Mouse (Mus musculus): ENCODE data around the gene Dpf1. TPM values are rescaled to one million over a fixed set of nuclear protein-coding genes. Genes with fewer than 3 reads are reported as not detected.
A peak's percentile ranks its signal among the peaks of the same experiment; 100 is the strongest.

The Dpf1 gene
- total RNA-seq, 2 experiments from 2014 or later: 106 to 113 TPM

- no peak overlapping the region for H3K4me3 ChIP-seq
- no peak for DNase-seq (ENCODE audit: low spot score in 2 of 2)
- peak overlapping the region; percentile 70; the same call in 1 of the 2 replicates for H3K27ac ChIP-seq
- TF ChIP-seq CTCF (conservative IDR thresholded peaks at IDR 0.05): no peak
Observed at GRCm38 (mm10) chr7:29306108-29306507, 2.4 kb downstream of the Dpf1 start.

DNA sequence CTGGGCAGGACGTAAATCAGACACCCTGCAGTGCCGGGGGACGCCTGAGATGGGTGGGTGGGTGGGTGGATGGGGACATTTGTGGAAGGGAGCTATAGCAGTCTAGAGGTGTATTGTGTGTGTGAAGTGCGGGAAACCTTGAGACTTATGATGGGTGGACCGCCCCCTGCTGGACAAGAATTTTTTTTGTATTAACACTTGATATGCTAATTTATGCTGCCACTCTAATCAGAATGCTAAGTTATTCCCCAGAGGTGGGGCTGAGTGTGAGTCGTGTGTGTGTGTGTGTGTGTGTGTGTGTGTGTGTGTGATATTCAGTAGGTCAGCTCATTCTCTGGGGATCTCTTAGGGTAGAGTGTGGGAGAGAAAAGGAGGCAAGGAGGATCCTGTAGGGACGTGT lies 2.9 kb downstream of the Dpf1 start:
- Histone ChIP-seq H3K27ac (peak overlapping the region; percentile 91; the same call in 1 of the 2 replicates), H3K4me3 (no peak overlapping the region; the same call in 1 of the 2 replicates)
- TF ChIP-seq CTCF (conservative IDR thresholded peaks at IDR 0.05): peak; percentile 71
- peak in 1 of 2 experiments; percentile 63 for DNase-seq (ENCODE audit: low spot score in 2 of 2)

DNA sequence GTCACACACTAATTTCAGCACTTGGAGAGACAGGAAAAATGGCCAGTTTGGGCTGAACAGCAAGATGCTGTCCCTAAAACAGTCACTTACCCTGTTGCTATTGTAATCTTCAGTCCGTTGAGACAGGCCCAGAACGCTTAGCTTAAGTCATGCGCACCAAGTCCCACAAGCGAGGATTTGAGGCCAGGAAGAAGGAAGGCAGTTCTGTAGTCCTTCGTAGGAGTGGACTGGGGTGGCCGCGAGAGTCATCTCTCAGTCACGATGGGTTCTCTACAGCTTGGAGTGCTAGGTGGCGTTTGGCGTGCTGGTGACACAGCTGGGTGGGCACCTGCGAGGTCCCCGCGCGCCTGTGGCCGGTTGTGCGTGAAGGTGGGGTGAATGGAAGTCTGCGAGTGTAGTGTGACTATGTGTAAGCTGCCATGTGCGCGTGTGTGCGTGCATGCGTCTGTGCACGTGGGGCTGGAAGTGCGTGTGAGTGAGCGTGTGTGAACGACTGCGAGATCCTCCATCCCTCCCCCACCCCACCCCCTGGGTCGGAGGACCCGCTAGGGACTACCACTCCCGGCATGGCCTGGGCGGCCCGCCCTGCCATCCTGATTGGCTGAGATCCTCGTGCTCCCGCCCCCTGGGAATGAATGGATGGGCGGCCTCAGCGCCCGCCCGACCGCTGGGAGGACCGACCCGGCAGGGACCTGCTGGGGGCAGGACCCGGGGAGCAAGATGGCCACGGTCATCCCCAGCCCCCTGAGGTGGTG lies 3.8 kb downstream of the Dpf1 start:
- Histone ChIP-seq H3K4me3 (peak overlapping the region; percentile 73), H3K27ac (peak overlapping the region; percentile 91)
- 0 out of 2 replicates have a peak, but pooled peaks have one; percentile 4 for TF ChIP-seq CTCF (conservative IDR thresholded peaks at IDR 0.05)
- DNase-seq (ENCODE audit: low spot score in 2 of 2): peak; percentile 95

DNA sequence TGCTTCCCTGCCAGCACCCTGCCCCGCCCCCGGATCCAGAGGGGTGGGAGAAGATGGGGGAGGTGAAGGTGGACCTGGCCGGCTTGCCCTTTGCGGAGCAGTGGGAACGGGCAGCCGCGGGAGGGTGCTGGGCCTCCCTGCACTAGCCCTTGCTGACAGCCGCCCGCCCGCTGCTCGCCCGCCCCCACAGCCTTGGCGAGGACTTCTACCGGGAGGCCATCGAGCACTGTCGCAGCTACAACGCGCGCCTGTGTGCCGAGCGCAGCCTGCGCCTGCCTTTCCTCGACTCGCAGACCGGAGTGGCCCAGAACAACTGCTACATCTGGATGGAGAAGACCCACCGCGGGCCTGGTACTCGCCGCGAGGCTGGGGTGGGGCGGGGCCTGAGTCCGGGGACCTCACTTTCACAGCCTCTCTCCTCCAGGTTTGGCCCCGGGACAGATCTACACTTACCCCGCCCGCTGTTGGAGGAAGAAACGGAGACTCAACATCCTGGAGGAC lies 5.5 kb downstream of the Dpf1 start:
- peak overlapping the region; percentile 91 for H3K27ac ChIP-seq
- peak; percentile 55 to 63 for DNase-seq (ENCODE audit: low spot score in 2 of 2)
- peak overlapping the region; percentile 73 for H3K4me3 ChIP-seq
- no peak for TF ChIP-seq CTCF (conservative IDR thresholded peaks at IDR 0.05)

DNA sequence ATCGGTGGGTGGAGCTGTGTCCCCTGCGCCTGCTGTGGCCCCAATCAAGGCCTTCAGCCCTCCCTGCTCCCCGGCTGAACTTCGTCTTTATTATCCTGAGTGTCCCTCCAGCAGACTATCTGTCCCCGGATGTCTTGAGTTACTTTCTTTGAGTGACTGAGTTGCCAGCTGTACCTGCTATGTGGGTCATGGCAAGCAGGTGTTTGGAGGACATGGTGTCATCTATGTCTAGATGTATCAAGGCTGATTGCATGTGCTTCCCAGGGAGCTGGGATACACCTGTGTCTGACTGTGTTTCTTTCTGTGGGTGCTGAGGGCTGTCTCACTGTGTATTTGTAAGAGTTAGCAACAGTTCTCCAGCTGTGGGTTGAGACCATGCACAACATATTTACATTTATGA lies 6.0 kb downstream of the Dpf1 start:
- TF ChIP-seq CTCF (conservative IDR thresholded peaks at IDR 0.05): no peak
- Histone ChIP-seq H3K4me3 (peak overlapping the region; percentile 73), H3K27ac (peak overlapping the region; percentile 91)
- no peak for DNase-seq (ENCODE audit: low spot score in 2 of 2)

DNA sequence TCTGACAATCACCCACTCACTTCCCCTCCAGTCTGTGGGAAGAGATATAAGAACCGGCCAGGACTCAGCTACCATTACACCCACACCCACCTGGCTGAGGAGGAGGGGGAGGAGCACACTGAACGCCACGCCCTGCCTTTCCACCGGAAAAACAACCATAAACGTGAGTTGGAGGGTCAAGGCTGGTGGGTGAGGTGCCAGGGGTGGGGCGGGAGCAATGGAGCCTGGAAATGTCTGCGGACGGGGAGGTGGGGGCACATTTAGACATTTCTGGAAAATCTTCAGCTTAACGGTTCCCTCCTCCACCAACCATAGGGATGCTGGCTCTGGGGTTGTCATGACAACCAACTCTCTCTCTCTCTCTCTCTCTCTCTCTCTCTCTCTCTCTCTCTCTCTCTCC lies 9.3 kb downstream of the Dpf1 start:
- peak overlapping the region; percentile 98 for H3K27ac ChIP-seq
- peak overlapping the region; percentile 43 for H3K4me3 ChIP-seq
- TF ChIP-seq CTCF (conservative IDR thresholded peaks at IDR 0.05): no peak
- peak; percentile 50 to 69 for DNase-seq (ENCODE audit: low spot score in 2 of 2)

DNA sequence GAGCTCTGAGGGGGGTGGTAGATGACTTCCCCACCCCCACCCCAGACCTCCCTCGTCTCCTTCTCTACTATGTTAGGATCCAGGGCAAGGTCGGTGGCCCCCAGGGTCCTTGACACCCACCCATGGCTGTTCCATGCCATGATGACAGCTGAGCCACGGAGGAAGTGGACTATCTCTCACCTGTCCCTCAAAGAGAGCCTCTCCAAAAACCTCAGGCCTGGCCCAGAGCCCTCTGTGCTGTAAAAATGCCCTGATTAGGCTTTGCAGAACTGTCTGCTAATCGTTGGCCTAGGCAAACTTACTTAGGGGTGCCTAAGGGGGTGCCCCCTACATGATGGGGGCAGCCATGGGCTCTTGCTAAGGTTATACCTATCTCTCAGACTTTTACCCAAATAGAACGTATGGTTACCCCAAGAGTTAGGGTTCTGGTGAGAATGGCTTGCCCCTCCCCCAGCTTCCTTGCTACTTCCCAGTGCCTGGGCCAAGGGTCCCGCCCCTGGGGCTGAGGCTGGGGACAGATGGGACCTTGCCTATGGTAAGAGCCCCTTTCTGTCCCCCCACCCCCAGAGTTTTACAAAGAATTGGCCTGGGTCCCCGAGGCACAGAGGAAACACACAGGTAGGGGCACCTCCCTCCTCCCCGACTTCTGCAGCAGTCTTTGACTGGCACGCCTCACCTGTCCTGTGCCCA lies 10.0 kb downstream of the Dpf1 start:
- Histone ChIP-seq H3K4me3 (peak overlapping the region; percentile 41), H3K27ac (peak overlapping the region; percentile 98)
- no peak for TF ChIP-seq CTCF (conservative IDR thresholded peaks at IDR 0.05)
- no peak for DNase-seq (ENCODE audit: low spot score in 2 of 2)

DNA sequence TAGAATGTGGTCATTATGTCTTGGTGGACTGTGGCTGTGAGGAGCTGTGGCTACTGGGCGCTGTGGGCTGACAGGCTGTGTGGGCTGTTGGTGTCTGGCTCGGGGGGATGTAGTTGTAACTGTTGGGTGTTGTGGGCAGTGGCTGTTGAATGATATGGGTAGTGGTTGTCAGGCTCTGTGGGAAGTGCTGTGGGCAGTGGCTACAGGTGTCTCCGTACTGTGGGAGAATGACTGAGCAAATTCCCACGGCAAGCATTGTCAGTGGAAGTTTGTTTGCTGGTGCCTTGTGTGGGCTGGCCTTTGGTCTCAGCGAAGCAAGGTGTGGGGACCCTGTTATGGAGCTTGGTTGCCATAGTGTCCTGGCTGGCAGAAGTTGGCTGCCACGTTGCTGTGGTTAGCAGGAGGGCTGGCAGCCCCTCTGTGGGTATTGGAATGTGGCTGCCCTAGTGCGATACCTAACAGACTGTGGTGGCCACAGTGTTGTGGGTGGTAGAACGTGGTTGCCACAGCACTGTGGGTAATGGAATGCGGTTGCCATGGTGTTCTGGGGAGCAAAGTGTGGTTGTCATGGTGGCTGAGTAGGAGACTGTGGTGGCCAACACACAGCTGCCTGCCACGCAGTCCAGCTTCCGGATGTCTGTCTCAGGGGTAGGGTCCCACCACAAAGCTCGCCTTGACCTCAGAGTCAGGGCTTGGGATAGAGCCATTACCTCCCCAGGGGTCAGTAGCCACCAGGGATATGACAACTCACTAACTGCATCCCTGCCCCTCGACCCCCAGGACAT lies 11.3 kb downstream of the Dpf1 start:
- Histone ChIP-seq H3K27ac (peak overlapping the region; percentile 98), H3K4me3 (peak overlapping the region; percentile 41)
- DNase-seq (ENCODE audit: low spot score in 2 of 2): peak; percentile 76 to 87
- TF ChIP-seq CTCF (conservative IDR thresholded peaks at IDR 0.05): no peak

DNA sequence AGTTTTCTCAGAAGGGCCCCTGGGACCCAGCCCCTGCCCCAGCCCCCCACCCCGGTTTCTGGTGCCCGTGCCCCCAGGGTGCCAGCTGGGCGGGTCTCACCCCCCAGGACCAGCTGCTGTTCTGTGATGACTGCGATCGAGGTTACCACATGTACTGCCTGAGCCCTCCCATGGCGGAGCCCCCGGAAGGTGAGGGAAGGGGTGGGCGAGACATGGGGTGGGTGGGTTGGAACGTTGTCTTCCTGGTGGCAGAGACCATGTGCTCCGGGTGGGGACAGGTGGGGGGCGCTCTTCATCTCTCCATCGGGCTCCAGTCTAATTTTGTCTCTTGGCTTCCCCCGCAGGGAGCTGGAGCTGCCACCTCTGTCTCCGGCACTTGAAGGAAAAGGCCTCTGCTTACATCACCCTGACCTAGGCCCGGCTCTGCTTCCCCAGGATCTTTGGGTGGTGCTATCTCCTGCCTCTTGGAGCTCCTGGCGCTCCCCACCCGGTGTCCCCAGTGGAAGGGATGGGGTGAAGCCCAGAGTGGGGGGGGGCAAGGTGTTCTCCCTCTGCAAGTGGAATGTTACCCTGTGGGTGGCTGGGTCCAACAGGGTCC lies 12.5 kb downstream of the Dpf1 start:
- peak overlapping the region; percentile 41; the same call in 1 of the 2 replicates for H3K4me3 ChIP-seq
- DNase-seq (ENCODE audit: low spot score in 2 of 2): peak in 1 of 2 experiments; percentile 55
- no peak for TF ChIP-seq CTCF (conservative IDR thresholded peaks at IDR 0.05)

DNA sequence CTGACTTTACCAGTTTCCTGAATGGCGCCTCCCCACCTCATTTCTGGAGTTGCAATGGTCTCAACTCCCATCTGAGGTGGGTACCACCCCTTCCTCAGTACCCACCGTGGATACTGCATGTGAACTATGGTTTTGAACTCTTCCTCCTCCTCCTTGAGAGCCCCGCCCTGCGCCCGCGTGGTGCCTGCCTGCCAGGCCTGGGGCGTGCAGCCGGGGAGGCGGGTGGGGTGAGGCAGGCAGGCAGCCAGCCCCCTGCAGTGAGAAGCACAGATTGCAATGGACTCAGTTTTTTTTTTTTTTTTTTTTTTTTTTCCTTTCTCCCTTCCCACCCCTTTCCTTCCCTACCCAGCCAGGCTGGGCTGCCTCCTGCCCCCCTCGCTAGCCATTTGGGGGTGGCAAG lies 13.2 kb downstream of the Dpf1 start:
- DNase-seq (ENCODE audit: low spot score in 2 of 2): peak; percentile 63 to 72
- peak; percentile 62 for TF ChIP-seq CTCF (conservative IDR thresholded peaks at IDR 0.05)
- Histone ChIP-seq H3K4me3 (no peak overlapping the region), H3K27ac (peak overlapping the region; percentile 98)

More for the DNA sequence above, 12.5 kb downstream of the Dpf1 start:
- H3K27ac ChIP-seq: peak overlapping the region; percentile 98

GRCm38 (mm10) chr7:29317558-29317957 lies 13.8 kb downstream of the Dpf1 start:
- peak in 1 of 2 experiments; percentile 57 for DNase-seq (ENCODE audit: low spot score in 2 of 2)

More at GRCm38 (mm10) chr7:29317558-29317957, 13.8 kb downstream of the Dpf1 start:
- no peak overlapping the region for H3K4me3 ChIP-seq
- peak overlapping the region; percentile 98 for H3K27ac ChIP-seq
- no peak for TF ChIP-seq CTCF (conservative IDR thresholded peaks at IDR 0.05)

All from layer of hippocampus, adult 2 months (tissue).